21 mouse cellular contexts compared by ENCODE assay signal in the genomic region with DNA sequence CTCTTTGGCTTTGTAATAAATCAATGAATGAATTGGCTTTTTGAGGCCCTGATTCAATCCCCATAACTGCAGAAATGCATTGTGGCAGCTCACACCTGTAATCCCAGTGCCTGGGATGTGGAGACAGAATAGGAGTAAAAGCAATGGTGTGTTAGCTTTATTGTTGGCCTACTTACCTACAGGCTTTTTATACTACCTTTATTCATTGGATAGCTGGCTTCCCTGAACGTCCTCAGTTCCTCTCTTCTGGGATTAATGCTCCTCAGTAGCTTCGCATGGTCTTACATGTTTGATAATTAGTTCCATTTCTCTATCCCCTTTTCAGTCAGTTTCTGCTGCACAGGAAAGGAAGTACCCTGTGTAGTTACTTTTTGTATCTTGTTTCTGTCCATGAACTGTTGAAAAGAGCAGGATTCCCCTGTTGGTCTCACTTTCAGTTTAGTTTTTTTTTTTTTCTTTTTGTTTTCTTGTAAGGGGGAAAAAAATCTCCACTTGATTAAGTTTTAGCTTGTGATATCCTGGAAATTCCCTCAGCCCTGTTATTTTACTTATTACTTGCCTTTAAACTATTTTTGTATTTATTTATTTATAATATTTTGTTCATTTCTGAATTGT. TPM values are rescaled to one million over a fixed set of nuclear protein-coding genes. Genes with fewer than 3 reads are reported as not detected.
DNase-seq lines count a peak whose midpoint lies in the region; ATAC-seq and TF ChIP-seq lines count a peak whose summit lies in the region.
"Had no signal": no experiment of that assay in that cellular context is flagged by ENCODE, and none has a peak within 500 bp of the region (broad histone marks: within the 10 kb centered on the region; RNA-seq: fewer than 3 reads in every experiment).

No protein-coding gene starts in this region.

- TF ChIP-seq EP300 in MEL (IDR thresholded peaks at IDR 0.05; ENCODE audit: low read depth in 1 of 2, low read length in 2 of 2) = peak in 1 of 2 experiments; percentile 29; a peak in 1 of 4 replicates

- TF ChIP-seq CTCF in liver, adult 2 months (IDR thresholded peaks at IDR 0.05; ENCODE audit: low read depth, low read length) = no peak
- TF ChIP-seq CTCF in MEL (IDR thresholded peaks at IDR 0.05 in 2 of 3, conservative IDR thresholded peaks at IDR 0.05 in 1 of 3; ENCODE audit: control insufficient read depth in 1 of 3, insufficient read depth in 1 of 3, low read depth in 2 of 3, low read length in 3 of 3, poor library complexity in 1 of 3, severe bottlenecking in 1 of 3) = no peak
- TF ChIP-seq CTCF in embryonic fibroblast, embryonic 13.5 days (IDR thresholded peaks at IDR 0.05; ENCODE audit: borderline replicate concordance, insufficient read depth, low read length) = no peak

- H3K4me1 ChIP-seq in liver, adult 2 months (ENCODE audit: control insufficient read depth, insufficient read depth, low read length) = peaks cover 14% of the 10 kb centered on the region
- H3K4me1 ChIP-seq in liver, embryonic 11.5 days (replicated peaks; ENCODE audit: control insufficient read depth, insufficient read depth, low read length) = peaks cover 3% of the 10 kb centered on the region; the same call in 1 of the 2 replicates
- peaks cover 24 to 25% of the 10 kb centered on the region in 2 experiments for H3K4me1 ChIP-seq in MEL (ENCODE audit: control insufficient read depth in 1 of 2, insufficient read depth in 2 of 2, low read length in 2 of 2)
- H3K4me1 ChIP-seq in embryonic fibroblast, embryonic 13.5 days (ENCODE audit: control insufficient read depth, insufficient read depth, low read length) = peaks cover 3% of the 10 kb centered on the region; the same call in 1 of the 2 replicates

- no peak for TF ChIP-seq POLR2A in liver, adult 2 months (IDR thresholded peaks at IDR 0.05; ENCODE audit: extremely low read depth, insufficient read depth, low read length)
- no peak for TF ChIP-seq POLR2A in MEL (IDR thresholded peaks at IDR 0.05; ENCODE audit: control insufficient read depth in 1 of 2, insufficient read depth in 1 of 2, low read depth in 1 of 2, low read length in 2 of 2, poor library complexity in 1 of 2)
- TF ChIP-seq POLR2A in embryonic fibroblast, embryonic 13.5 days (IDR thresholded peaks at IDR 0.05; ENCODE audit: low read depth, low read length) = no peak

- intact Hi-C loops in left cerebral cortex, postnatal 36 days (cut with DNase I) = no loop called here

- peaks cover 13% of the 10 kb centered on the region for H3K36me3 ChIP-seq in liver, adult 2 months (ENCODE audit: control insufficient read depth, insufficient read depth, low read length)
- peaks cover 5% of the 10 kb centered on the region; the same call in 1 of the 2 replicates for H3K36me3 ChIP-seq in liver, embryonic 11.5 days (ENCODE audit: control insufficient read depth, insufficient read depth, low read length)
- peaks cover 16 to 55% of the 10 kb centered on the region in 2 experiments for H3K36me3 ChIP-seq in MEL (ENCODE audit: control insufficient read depth in 1 of 2, insufficient read depth in 2 of 2, low read length in 2 of 2)
- peaks cover 2% of the 10 kb centered on the region; the same call in 1 of the 2 replicates for H3K36me3 ChIP-seq in splenic B cell, adult 2 months (ENCODE audit: control insufficient read depth, insufficient read depth, low read length, poor library complexity, severe bottlenecking)

- WGBS in liver, adult 2 months = 75% methylated on average over 2 of the region's 2 CpGs
- WGBS in liver, embryonic 11.5 days = 70% methylated on average over 2 of the region's 2 CpGs

- H3K27ac ChIP-seq in liver, adult 2 months (replicated peaks; ENCODE audit: insufficient read depth, low read depth, low read length) = 0 out of 2 replicates have a peak overlapping the region, but pooled peaks have one; percentile 35
- H3K27ac ChIP-seq in liver, embryonic 11.5 days (ENCODE audit: low read depth, low read length) = no peak overlapping the region
- peak overlapping the region; percentile 73 for H3K27ac ChIP-seq in MEL (ENCODE audit: control insufficient read depth, low read depth, low read length)
- peak overlapping the region; percentile 92 for H3K27ac ChIP-seq in embryonic fibroblast, embryonic 13.5 days (ENCODE audit: insufficient read depth, low read length)
- H3K27ac ChIP-seq: embryonic facial prominence, embryonic 12.5 days; forebrain, embryonic 13.5 days; hindbrain, embryonic 10.5 days; hindbrain, postnatal 0 days; neural tube, embryonic 13.5 days; stomach, embryonic 15.5 days had no signal

- no peaks in the 10 kb centered on the region for H3K27me3 ChIP-seq in liver, adult 2 months (ENCODE audit: control insufficient read depth, insufficient read depth, low read length)
- H3K27me3 ChIP-seq in liver, embryonic 11.5 days (replicated peaks; ENCODE audit: control insufficient read depth, insufficient read depth, low read length) = no peaks in the 10 kb centered on the region
- no peaks in the 10 kb centered on the region for H3K27me3 ChIP-seq in MEL (ENCODE audit: control insufficient read depth in 1 of 2, insufficient read depth in 2 of 2, low read length in 2 of 2)
- H3K27me3 ChIP-seq in splenic B cell, adult 2 months (ENCODE audit: control insufficient read depth, insufficient read depth, low read length, poor library complexity, severe bottlenecking) = no peaks in the 10 kb centered on the region
- H3K27me3 ChIP-seq: embryonic facial prominence, embryonic 12.5 days; forebrain, embryonic 13.5 days; neural tube, embryonic 13.5 days; stomach, embryonic 15.5 days had no signal

- H3K4me3 ChIP-seq in liver, adult 2 months (ENCODE audit: insufficient read depth, low read depth, low read length) = no peak overlapping the region
- no peak overlapping the region for H3K4me3 ChIP-seq in liver, embryonic 11.5 days (ENCODE audit: low read depth, low read length)
- peak overlapping the region; percentile 14 to 92; a peak in 2 of 4 replicates for H3K4me3 ChIP-seq in MEL (ENCODE audit: control insufficient read depth in 1 of 2, insufficient read depth in 1 of 2, low read depth in 2 of 2, low read length in 2 of 2)
- peak overlapping the region; percentile 1; the same call in 1 of the 2 replicates for H3K4me3 ChIP-seq in embryonic fibroblast, embryonic 13.5 days (ENCODE audit: insufficient read depth, low read length)
- H3K4me3 ChIP-seq: embryonic facial prominence, embryonic 12.5 days; forebrain, embryonic 13.5 days; stomach, embryonic 15.5 days had no signal

- DNase-seq in liver, adult 2 months (ENCODE audit: extremely low read depth, low read depth, low spot score) = no peak
- no peak for DNase-seq in liver, embryonic 11.5 days (ENCODE audit: low spot score)
- DNase-seq in MEL (ENCODE audit: low read depth, low spot score) = peak; percentile 52
- DNase-seq in splenic B cell, adult 2 months (ENCODE audit: low read depth, low spot score) = peak; percentile 27
- no peak for DNase-seq in adrenal gland, postnatal 10 days
- DNase-seq in left cerebral cortex, postnatal 36 days (ENCODE audit: low spot score in 2 of 2) = no peak
- DNase-seq: cerebellum, adult 2 months; cerebellum, postnatal 25 days; gastrocnemius, postnatal 14 days; kidney, adult 11 months; layer of hippocampus, adult 9-11 months; lung, adult 18-20 months; midbrain, embryonic 14.5 days; thymus, postnatal 25 days had no signal

- no peak overlapping the region for H3K4me2 ChIP-seq in liver, embryonic 11.5 days
- H3K4me2 ChIP-seq: forebrain, embryonic 13.5 days; stomach, embryonic 15.5 days had no signal

- no peak for TF ChIP-seq RAD21 in MEL (IDR thresholded peaks at IDR 0.05; ENCODE audit: low read depth, low read length)

- peaks cover 17% of the 10 kb centered on the region; the same call in 1 of the 2 replicates for H3K79me2 ChIP-seq in liver, adult 2 months (ENCODE audit: control insufficient read depth, insufficient read depth, low read length)
- peaks cover 26% of the 10 kb centered on the region for H3K79me2 ChIP-seq in MEL (ENCODE audit: control insufficient read depth, insufficient read depth, low read length, poor library complexity)

- H3K9me3 ChIP-seq in liver, embryonic 11.5 days (ENCODE audit: control insufficient read depth, low read length) = no peaks in the 10 kb centered on the region
- H3K9me3 ChIP-seq in MEL (replicated peaks; ENCODE audit: insufficient read depth, low read length) = no peaks in the 10 kb centered on the region
- H3K9me3 ChIP-seq: embryonic facial prominence, embryonic 12.5 days; forebrain, embryonic 13.5 days; hindbrain, embryonic 10.5 days; neural tube, embryonic 13.5 days; stomach, embryonic 15.5 days had no signal

- no peak for ATAC-seq in liver, embryonic 11.5 days (replicated peaks; ENCODE audit: low FRiP score)
- ATAC-seq: forebrain, embryonic 13.5 days; hindbrain, postnatal 0 days had no signal

- H3K9ac ChIP-seq in liver, adult 2 months (ENCODE audit: low read depth, low read length) = no peak overlapping the region
- H3K9ac ChIP-seq in liver, embryonic 11.5 days (ENCODE audit: low read depth, low read length) = no peak overlapping the region
- peak overlapping the region; percentile 48 for H3K9ac ChIP-seq in MEL (ENCODE audit: control insufficient read depth, low read depth, low read length, poor library complexity, severe bottlenecking)
- H3K9ac ChIP-seq: embryonic facial prominence, embryonic 12.5 days; forebrain, embryonic 13.5 days; stomach, embryonic 15.5 days had no signal

TF ChIP-seq in MEL, 35 proteins besides CTCF, POLR2A, EP300 and RAD21 (continues in another document):
- TF ChIP-seq ZMIZ1 (IDR thresholded peaks at IDR 0.05; ENCODE audit: low read depth, low read length) = no peak
- TF ChIP-seq ETS1 (IDR thresholded peaks at IDR 0.05; ENCODE audit: low read depth, low read length) = no peak
- TF ChIP-seq USF2 (IDR thresholded peaks at IDR 0.05; ENCODE audit: borderline replicate concordance in 1 of 2, insufficient read depth in 1 of 2, low read depth in 1 of 2, low read length in 2 of 2) = no peak
- TF ChIP-seq ZKSCAN1 (IDR thresholded peaks at IDR 0.05; ENCODE audit: low read depth, low read length) = no peak
- no peak for TF ChIP-seq BHLHE40 (IDR thresholded peaks at IDR 0.05; ENCODE audit: borderline replicate concordance, low read depth, low read length)
- TF ChIP-seq MYC (IDR thresholded peaks at IDR 0.05; ENCODE audit: low read depth, low read length) = no peak
- TF ChIP-seq E2F4 (IDR thresholded peaks at IDR 0.05; ENCODE audit: borderline replicate concordance, low read depth, low read length) = no peak
- TF ChIP-seq POLR2AphosphoS2 (IDR thresholded peaks at IDR 0.05; ENCODE audit: low read length) = no peak

RNA-seq across cellular contexts. Expression of a gene that starts 1.9 kb away (rescaled TPM):
- 53.1 and 65.8 TPM in 2 replicates for total RNA-seq in liver, adult 2 months (2014; rRNA removed)
- 10.4 and 15.3 TPM in 2 replicates for polyA plus RNA-seq in liver, adult 2 months (2012; rRNA removed)
- polyA plus RNA-seq in liver, embryonic 11.5 days (2014; fragmentation: Nextera tagmentation; extraction: Ambion mirVana) = 163 and 175 TPM in 2 replicates
- 189 and 207 TPM in 2 replicates for total RNA-seq in MEL (2012; rRNA removed)
- 100 to 1,000 TPM in 1 of 2 experiments, not detected in 1; 307 TPM for polyA plus RNA-seq in MEL (2012; ENCODE audit: insufficient read depth in 1 of 2, insufficient read length in 2 of 2, low read depth in 1 of 2, low replicate concordance in 2 of 2, missing spikeins in 1 of 2)
- polyA plus RNA-seq in embryonic fibroblast, embryonic 13.5 days (2011; ENCODE audit: insufficient read length, low read depth, missing spikeins) = 199 and 202 TPM in 2 replicates
- total RNA-seq in adrenal gland, postnatal 10 days (2021) = 100 to 1,000 TPM; 146 to 159 TPM
- 100 to 1,000 TPM; 179 to 197 TPM for total RNA-seq in left cerebral cortex, postnatal 36 days (2021)

Comparison
In these comparisons a context has a peak if more than half of its experiments do, and no peak if none do; other contexts are left out.
1. DNase-seq: peak in MEL (single experiment) and splenic B cell, adult 2 months (single experiment); none in liver, adult 2 months (single experiment), liver, embryonic 11.5 days (single experiment), adrenal gland, postnatal 10 days (single experiment) and left cerebral cortex, postnatal 36 days (0 of 2).
2. H3K4me3 ChIP-seq: peak in MEL (2 of 2) and embryonic fibroblast, embryonic 13.5 days (single experiment); none in liver, adult 2 months (single experiment) and liver, embryonic 11.5 days (single experiment).